Mouse (Mus musculus): ENCODE measurements at regions not wholly inside any gene's neighbourhood (a gene's known extent, or its start where the extent isn't known, plus 50 kb on each side); places are given as distances from the start of the nearest gene placed in this dataset.
A peak's percentile ranks its signal among the peaks of the same experiment; 100 is the strongest.

GRCm38 (mm10) chr9:43491024-43491751 lies 180.5 kb downstream of the Trim29 start:
- ATAC-seq (replicated peaks in 1 of 2; ENCODE audit: insufficient read depth in 1 of 2, low FRiP score in 2 of 2, low TSS enrichment in 1 of 2, low read depth in 1 of 2, poor library complexity in 2 of 2, severe bottlenecking in 2 of 2), result peak in 1 of 2 experiments; percentile 49; a peak in 1 of 4 replicates

DNA sequence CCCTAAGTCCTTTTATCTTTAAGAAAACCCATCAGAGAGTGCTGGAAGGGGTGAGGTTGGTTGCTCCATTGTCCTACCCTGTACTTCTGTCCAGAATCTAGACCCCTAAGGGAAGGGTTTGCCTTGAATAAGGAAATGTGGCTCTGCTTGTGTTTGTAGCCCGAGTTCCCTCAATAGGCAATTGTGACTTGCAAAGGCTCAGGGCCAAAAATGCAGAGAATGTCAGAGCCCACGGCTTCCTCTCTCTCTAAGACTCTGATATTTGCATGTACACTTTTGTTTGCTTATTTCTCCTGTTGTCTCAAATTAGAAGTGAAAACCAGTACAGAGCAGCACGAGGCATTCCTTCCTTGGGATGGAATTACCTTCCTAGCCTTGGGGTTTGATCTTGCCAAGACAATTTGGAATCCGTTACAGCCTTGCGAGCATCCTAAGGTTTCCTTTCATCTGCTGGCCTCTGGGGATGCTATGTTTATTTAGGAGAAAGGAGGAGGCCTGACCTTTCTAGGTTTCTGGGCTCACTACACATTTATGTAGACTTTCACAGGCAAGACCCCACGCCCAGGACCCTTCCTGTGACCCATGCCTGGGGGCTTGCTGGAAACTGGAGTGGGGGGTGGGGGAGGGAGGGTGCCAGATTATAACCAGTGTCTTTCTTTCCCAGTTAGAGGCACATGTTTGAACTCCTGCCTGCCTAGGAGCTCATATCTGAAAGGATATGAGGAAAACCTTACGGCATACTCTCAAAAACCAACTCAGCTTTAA lies 181.8 kb downstream of the Trim29 start:
- ATAC-seq (replicated peaks in 1 of 2; ENCODE audit: insufficient read depth in 1 of 2, low FRiP score in 2 of 2, low TSS enrichment in 1 of 2, low read depth in 1 of 2, poor library complexity in 2 of 2, severe bottlenecking in 2 of 2), result no peak

DNA sequence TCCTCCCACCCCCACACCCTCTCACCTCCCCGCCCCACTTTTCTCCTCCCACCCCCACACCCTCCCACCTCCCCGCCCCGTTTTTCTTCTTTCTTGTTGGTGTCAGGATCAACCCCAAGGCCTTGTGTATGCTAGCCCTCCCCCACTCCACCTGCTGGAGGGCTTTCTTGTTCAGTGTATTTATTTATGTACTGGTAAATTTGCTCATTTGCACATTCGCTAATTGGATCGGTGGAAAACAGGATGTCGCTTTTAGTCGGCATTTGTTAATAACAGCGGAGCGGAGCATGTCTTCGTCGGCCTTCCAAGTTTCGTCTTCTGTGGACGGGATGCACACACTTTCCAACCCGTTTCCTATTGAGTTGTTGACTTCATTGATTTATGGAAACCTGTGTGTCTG lies 187.9 kb downstream of the Trim29 start:
- no peak for ATAC-seq (replicated peaks in 1 of 2; ENCODE audit: insufficient read depth in 1 of 2, low FRiP score in 2 of 2, low TSS enrichment in 1 of 2, low read depth in 1 of 2, poor library complexity in 2 of 2, severe bottlenecking in 2 of 2)

GRCm38 (mm10) chr9:43504270-43504932 lies 193.8 kb downstream of the Trim29 start:
- no peak for ATAC-seq (replicated peaks in 1 of 2; ENCODE audit: insufficient read depth in 1 of 2, low FRiP score in 2 of 2, low TSS enrichment in 1 of 2, low read depth in 1 of 2, poor library complexity in 2 of 2, severe bottlenecking in 2 of 2)

- ATAC-seq (replicated peaks in 1 of 2; ENCODE audit: insufficient read depth in 1 of 2, low FRiP score in 2 of 2, low TSS enrichment in 1 of 2, low read depth in 1 of 2, poor library complexity in 2 of 2, severe bottlenecking in 2 of 2), result no peak
These were observed 195.2 kb downstream of the Trim29 start for GRCm38 (mm10) chr9:43505856-43506255.

GRCm38 (mm10) chr9:43506276-43506675 lies 195.6 kb downstream of the Trim29 start:
- ATAC-seq (replicated peaks in 1 of 2; ENCODE audit: insufficient read depth in 1 of 2, low FRiP score in 2 of 2, low TSS enrichment in 1 of 2, low read depth in 1 of 2, poor library complexity in 2 of 2, severe bottlenecking in 2 of 2), result no peak

- ATAC-seq (replicated peaks in 1 of 2; ENCODE audit: insufficient read depth in 1 of 2, low FRiP score in 2 of 2, low TSS enrichment in 1 of 2, low read depth in 1 of 2, poor library complexity in 2 of 2, severe bottlenecking in 2 of 2), result no peak
These were observed 202.2 kb downstream of the Trim29 start for GRCm38 (mm10) chr9:43512806-43513205.

DNA sequence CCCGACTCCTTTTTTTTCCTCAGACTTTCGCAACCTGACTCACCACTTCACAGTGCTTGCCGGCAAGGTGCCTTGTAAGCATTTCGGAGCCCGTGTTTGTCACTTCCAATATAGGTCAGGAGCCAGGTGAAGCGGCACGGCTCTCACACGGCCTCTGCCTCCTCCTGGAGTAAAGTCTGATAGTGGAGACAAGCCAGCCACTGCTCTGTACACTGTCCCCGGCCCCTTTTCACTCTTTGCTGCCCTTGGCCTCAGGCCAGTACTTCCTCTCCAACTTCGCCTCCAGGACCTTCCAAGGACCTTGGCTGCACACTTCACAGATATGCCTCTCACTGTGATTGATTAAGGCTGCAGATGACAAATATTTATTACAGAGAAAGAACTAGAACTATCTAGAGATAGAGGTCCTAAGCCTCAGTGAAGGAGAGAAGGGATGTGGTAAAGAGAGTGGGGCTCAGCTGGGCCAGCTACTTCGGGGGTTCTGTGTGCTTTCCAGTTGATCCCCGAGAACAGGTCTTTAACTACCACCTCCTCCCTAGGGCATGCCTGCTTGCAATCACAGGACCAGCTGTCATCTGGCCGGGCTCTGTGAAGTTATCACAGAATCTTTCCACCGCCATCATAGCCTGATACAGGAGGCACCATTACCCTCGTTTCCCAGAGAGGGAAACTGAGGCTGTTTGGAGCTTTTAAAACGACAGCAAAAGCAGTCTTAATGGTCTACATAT lies 204.2 kb downstream of the Trim29 start:
- no peak for ATAC-seq (replicated peaks in 1 of 2; ENCODE audit: insufficient read depth in 1 of 2, low FRiP score in 2 of 2, low TSS enrichment in 1 of 2, low read depth in 1 of 2, poor library complexity in 2 of 2, severe bottlenecking in 2 of 2)

DNA sequence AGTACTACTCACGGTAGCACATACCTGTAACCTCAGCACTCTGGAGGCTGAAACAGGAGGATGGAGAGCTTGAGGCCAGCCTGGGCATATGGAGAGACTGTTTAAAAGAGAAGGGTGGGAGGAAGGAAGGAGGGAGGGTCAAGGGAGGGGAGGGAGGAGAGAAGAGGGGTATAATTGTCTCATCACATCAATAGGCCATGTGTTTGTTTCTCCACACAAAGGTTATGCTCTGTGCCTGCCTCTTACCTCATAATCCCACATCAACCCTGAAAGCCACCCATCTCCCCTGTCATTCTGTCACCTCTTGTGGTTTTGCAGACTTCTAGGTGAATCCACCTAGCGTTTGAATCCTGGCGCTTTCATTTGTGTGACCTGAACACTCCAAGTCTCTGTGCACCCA lies 210.3 kb downstream of the Trim29 start:
- no peak for ATAC-seq (replicated peaks in 1 of 2; ENCODE audit: insufficient read depth in 1 of 2, low FRiP score in 2 of 2, low TSS enrichment in 1 of 2, low read depth in 1 of 2, poor library complexity in 2 of 2, severe bottlenecking in 2 of 2)

DNA sequence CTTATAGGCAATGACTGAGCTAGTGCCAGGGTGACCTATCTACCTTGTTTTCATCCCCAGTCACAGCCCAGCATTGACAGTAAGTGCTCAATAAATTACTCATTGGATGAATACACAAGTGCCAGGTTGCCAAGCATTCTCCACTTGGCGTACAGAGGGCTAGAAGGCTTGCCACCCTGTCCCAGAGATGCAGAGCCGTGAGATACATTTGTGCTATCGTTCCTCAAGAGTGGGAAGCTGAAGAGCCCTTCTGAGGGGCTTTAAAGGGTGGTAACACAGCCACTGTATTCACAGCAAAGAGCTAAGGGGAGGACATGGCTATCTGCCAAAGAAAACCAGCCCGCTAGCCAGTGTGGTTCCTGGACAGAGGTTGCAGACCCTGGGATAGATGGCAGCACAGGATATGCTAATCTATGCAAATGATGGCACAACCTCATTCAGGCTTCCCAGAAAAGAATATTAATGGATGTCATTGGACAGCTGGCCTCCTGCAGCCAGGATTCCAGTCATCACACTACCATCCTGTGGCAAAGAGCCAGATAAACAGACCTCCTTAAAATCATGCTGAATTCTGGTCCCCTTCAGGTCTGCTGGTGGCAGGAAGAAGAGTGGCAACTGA lies 214.4 kb downstream of the Trim29 start:
- ATAC-seq (replicated peaks in 1 of 2; ENCODE audit: insufficient read depth in 1 of 2, low FRiP score in 2 of 2, low TSS enrichment in 1 of 2, low read depth in 1 of 2, poor library complexity in 2 of 2, severe bottlenecking in 2 of 2), result no peak

- no peak for ATAC-seq (replicated peaks in 1 of 2; ENCODE audit: insufficient read depth in 1 of 2, low FRiP score in 2 of 2, low TSS enrichment in 1 of 2, low read depth in 1 of 2, poor library complexity in 2 of 2, severe bottlenecking in 2 of 2)
These were observed 211.6 kb upstream of the Nectin1 start for GRCm38 (mm10) chr9:43532187-43532586.

- ATAC-seq (replicated peaks in 1 of 2; ENCODE audit: insufficient read depth in 1 of 2, low FRiP score in 2 of 2, low TSS enrichment in 1 of 2, low read depth in 1 of 2, poor library complexity in 2 of 2, severe bottlenecking in 2 of 2), result no peak
These were observed 207.8 kb upstream of the Nectin1 start for GRCm38 (mm10) chr9:43535967-43536366.

DNA sequence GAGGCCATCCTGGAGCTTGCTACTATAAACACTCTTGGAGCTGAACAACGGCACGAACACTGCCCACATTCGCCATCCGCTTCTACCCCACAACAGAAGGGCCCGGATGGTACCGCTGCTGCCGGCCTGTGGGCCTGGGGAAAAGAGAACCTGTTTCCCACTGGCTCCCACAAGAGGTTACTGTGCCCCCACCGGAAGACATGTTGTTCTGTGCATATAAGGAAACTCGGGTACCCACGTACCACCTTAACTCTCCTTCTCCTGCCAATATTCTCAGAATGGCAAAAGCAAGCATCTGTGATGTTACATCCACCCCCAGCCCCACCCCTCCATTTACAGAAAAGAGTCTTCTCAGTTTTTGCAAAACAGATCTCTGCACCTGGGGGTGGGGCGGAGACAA lies 206.7 kb upstream of the Nectin1 start:
- ATAC-seq (replicated peaks in 1 of 2; ENCODE audit: insufficient read depth in 1 of 2, low FRiP score in 2 of 2, low TSS enrichment in 1 of 2, low read depth in 1 of 2, poor library complexity in 2 of 2, severe bottlenecking in 2 of 2), result no peak

GRCm38 (mm10) chr9:43540131-43540530 lies 203.7 kb upstream of the Nectin1 start:
- no peak for ATAC-seq (replicated peaks in 1 of 2; ENCODE audit: insufficient read depth in 1 of 2, low FRiP score in 2 of 2, low TSS enrichment in 1 of 2, low read depth in 1 of 2, poor library complexity in 2 of 2, severe bottlenecking in 2 of 2)

GRCm38 (mm10) chr9:43541234-43541633 lies 202.6 kb upstream of the Nectin1 start:
- no peak for ATAC-seq (replicated peaks in 1 of 2; ENCODE audit: insufficient read depth in 1 of 2, low FRiP score in 2 of 2, low TSS enrichment in 1 of 2, low read depth in 1 of 2, poor library complexity in 2 of 2, severe bottlenecking in 2 of 2)

DNA sequence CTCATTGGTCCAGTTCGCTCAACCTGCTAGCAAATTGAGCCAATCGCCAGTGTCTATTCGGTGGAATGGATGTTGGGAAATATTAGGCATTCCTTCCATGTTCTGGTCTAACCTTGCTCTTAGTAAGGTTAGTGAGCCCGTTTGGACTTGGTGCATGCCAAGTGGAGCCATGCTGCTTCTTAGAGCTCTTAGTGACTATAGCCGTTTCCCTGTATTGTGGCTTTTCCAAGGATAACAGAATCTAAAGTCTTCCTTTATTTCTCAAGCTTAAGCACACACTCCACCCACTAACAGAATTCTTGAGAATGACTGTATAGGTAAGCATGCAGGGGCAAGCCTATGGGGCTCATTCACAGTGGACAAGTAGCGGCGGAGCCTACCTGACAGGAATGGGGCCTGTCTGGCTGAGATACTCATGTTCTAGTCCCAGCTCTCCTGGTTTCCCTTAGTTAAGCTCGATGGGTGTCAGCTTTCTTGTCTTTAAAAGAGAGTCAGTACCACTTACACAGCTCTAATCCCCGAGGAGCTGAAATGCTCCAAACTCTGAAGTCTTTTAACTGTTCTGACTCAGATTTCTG lies 201.6 kb upstream of the Nectin1 start:
- ATAC-seq (replicated peaks in 1 of 2; ENCODE audit: insufficient read depth in 1 of 2, low FRiP score in 2 of 2, low TSS enrichment in 1 of 2, low read depth in 1 of 2, poor library complexity in 2 of 2, severe bottlenecking in 2 of 2), result no peak

DNA sequence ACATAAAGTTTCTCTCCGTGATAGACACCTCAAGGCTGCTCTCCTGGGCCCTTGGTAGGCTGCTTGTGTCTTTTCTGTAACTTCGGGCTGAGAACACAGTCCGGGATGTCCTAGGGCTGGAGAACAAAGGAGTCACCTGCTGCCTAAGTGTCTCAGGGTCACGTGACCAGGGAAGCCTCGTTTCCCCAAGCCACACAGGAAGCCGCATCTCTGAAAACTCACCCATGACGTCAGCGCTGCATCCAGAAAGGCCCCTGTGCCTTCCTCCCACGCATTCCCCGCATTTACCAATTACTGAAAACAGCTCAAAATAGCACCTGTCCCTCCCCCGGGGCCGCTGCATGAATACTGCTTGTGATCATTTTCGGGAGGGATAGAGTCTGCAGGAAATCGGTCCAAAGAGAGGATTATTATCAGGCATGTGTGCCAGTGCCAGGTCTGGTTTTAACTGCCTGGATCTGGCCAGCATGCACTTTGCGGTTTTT lies 198.7 kb upstream of the Nectin1 start:
- no peak for ATAC-seq (replicated peaks in 1 of 2; ENCODE audit: insufficient read depth in 1 of 2, low FRiP score in 2 of 2, low TSS enrichment in 1 of 2, low read depth in 1 of 2, poor library complexity in 2 of 2, severe bottlenecking in 2 of 2)
